Mouse (Mus musculus) limb, embryonic 14.5 days (tissue): ENCODE results near the gene Gm13272. TPM values are rescaled to one million over a fixed set of nuclear protein-coding genes. Genes with fewer than 3 reads are reported as not detected.
"Not testable (repeated sequence)": the region's sequence is repeated elsewhere in the genome, so short reads cannot be mapped to it uniquely, and the experiment has no call there.

Experiments used
- ATAC-seq: fragments of 200-750 bp; cut with Nextera tagmentation; 2 replicates; pipeline ENCODE4 v1.8.0; 2017; ENCODE audit warnings: low read depth, moderate number of reproducible peaks, moderate TSS enrichment; ENCODE audit not compliant: low FRiP score
- DNase-seq: peaks from one replicate; pipeline ENCODE4 v3.0.0-alpha.2; 2015; ENCODE audit warnings: low spot score
- H3K27ac ChIP-seq: fragments of 300-500 bp; sonication (generic); replicated peaks from 2 replicates; pipeline ENCODE4 v1.5.1; 2014; ENCODE audit warnings: low read depth, mild to moderate bottlenecking, low read length, moderate library complexity, mixed read lengths
- H3K27me3 ChIP-seq: fragments of 300-500 bp; sonication (generic); 2 replicates; pipeline ENCODE4 v1.6.1; 2014; ENCODE audit warnings: low read length, mixed read lengths; ENCODE audit not compliant: control insufficient read depth, insufficient read depth
- H3K36me3 ChIP-seq: fragments of 300-500 bp; sonication (generic); 2 replicates; pipeline ENCODE4 v1.6.1; 2014; ENCODE audit warnings: mild to moderate bottlenecking, low read length, moderate library complexity, mixed read lengths; ENCODE audit not compliant: control insufficient read depth, insufficient read depth
- H3K4me1 ChIP-seq: fragments of 300-500 bp; sonication (generic); 2 replicates; pipeline ENCODE4 v1.6.1; 2014; ENCODE audit warnings: antibody characterized with exemption, low read length, mixed read lengths; ENCODE audit not compliant: control insufficient read depth, insufficient read depth
- H3K4me2 ChIP-seq: fragments of 300-500 bp; sonication (generic); replicated peaks from 2 replicates; pipeline ENCODE4 v1.6.1; 2014; ENCODE audit warnings: low read depth, mild to moderate bottlenecking, low read length, moderate library complexity; ENCODE audit not compliant: severe bottlenecking
- H3K4me3 ChIP-seq: fragments of 300-500 bp; sonication (generic); replicated peaks from 2 replicates; pipeline ENCODE4 v1.5.1; 2014; ENCODE audit warnings: low read length
- H3K9ac ChIP-seq: fragments of 300-500 bp; sonication (generic); 2 replicates; pipeline ENCODE4 v1.6.1; 2014; ENCODE audit warnings: mild to moderate bottlenecking, low read depth, low read length, moderate library complexity; ENCODE audit not compliant: severe bottlenecking
- H3K9me3 ChIP-seq: fragments of 300-500 bp; sonication (generic); 2 replicates; pipeline ENCODE4 v1.6.1; 2016; ENCODE audit warnings: low read length; ENCODE audit not compliant: control insufficient read depth
- WGBS: fragments of 180-500 bp; shearing (Covaris S2); extraction: QIAGEN DNeasy Blood & Tissue Kit; methylation state at CpG from one replicate; pipeline ENCODE4 v1.1.7; 2014; 5-methylcytosine and 5-hydroxymethylcytosine counted together
- polyA plus RNA-seq, 2 experiments: library from polyadenylated mRNA; depleted of rRNA in 1 of 2; stranded (reverse) in 1 of 2; unstranded in 1 of 2; fragments of >200 nt; fragmentation: Nextera tagmentation in 1 of 2; extraction: Ambion mirVana in 1 of 2; gene quantifications; 2 replicates each; pipeline versions ENCODE4 v1.2.1 to v1.2.3; 2012 to 2014

The Gm13272 gene
- polyA plus RNA-seq, 2 experiments, result 0.16 TPM; not detected in 1

DNA sequence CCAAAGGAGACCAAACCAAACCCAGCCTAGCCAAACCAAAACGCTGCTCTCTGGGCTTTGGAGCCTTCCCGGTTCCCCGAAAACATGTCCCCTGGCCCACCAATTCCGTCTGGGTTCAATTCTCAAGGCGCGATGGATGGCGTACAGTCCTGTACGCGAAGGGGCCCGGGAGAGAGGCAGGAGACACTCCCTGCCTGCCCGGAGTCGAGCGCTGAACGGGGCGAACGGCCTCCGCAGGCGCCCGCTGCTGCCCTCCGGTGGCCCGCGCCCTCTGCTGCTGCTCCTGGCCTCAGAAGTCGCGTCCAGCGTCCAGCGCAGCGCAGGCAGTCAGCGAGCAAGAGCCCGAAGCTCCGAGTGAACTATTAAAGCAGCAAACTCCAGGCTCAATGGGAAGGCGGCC lies 2.7 kb downstream of the Gm13272 start:
- not testable (repeated sequence) for H3K36me3 ChIP-seq, ATAC-seq, H3K9ac ChIP-seq, DNase-seq, H3K27ac ChIP-seq, H3K4me1 ChIP-seq, H3K27me3 ChIP-seq, H3K9me3 ChIP-seq
- H3K4me2 ChIP-seq, result peak overlapping the region; percentile 29
- H3K4me3 ChIP-seq, result peak overlapping the region; percentile 17; the same call in 1 of the 2 replicates
- 0% methylated on average over 10 of the region's 31 CpGs for WGBS

DNA sequence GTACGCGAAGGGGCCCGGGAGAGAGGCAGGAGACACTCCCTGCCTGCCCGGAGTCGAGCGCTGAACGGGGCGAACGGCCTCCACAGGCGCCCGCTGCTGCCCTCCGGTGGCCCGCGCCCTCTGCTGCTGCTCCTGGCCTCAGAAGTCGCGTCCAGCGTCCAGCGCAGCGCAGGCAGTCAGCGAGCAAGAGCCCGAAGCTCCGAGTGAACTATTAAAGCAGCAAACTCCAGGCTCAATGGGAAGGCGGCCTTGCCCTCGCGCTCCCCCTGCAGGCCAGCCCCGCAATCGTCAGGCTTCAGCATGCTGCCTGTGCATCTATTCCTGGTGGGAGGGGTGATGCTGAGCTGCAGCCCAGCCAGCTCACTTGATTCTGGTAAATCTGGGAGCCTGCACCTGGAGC lies 5.8 kb downstream of the Gm13272 start, which contains the start of gene Gm13276:
Gene Gm13276, plus strand, starts transcription at position 301 of the 400 bp plus-strand sequence.
- H3K9me3 ChIP-seq, result not testable (repeated sequence)
- WGBS, result no CpG with 5 or more reads among the region's 27 CpGs

DNA sequence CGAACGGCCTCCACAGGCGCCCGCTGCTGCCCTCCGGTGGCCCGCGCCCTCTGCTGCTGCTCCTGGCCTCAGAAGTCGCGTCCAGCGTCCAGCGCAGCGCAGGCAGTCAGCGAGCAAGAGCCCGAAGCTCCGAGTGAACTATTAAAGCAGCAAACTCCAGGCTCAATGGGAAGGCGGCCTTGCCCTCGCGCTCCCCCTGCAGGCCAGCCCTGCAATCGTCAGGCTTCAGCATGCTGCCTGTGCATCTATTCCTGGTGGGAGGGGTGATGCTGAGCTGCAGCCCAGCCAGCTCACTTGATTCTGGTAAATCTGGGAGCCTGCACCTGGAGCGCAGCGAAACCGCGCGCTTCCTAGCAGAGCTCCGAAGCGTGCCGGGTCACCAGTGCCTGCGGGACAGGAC lies 8.8 kb downstream of the Gm13272 start, which contains the start of gene Gm13277:
Gene Gm13277, plus strand, starts transcription at position 231 of the 400 bp plus-strand sequence.
- no CpG with 5 or more reads among the region's 28 CpGs for WGBS
- H3K27ac ChIP-seq, H3K27me3 ChIP-seq, H3K4me1 ChIP-seq, H3K9me3 ChIP-seq, H3K4me3 ChIP-seq, DNase-seq, ATAC-seq, H3K4me2 ChIP-seq, H3K36me3 ChIP-seq, H3K9ac ChIP-seq: not testable (repeated sequence)

More for the DNA sequence above, 5.8 kb downstream of the Gm13272 start, which contains the start of gene Gm13276:
- not testable (repeated sequence) for H3K36me3 ChIP-seq, H3K4me1 ChIP-seq, H3K27ac ChIP-seq, ATAC-seq, H3K9ac ChIP-seq, H3K4me3 ChIP-seq, DNase-seq, H3K4me2 ChIP-seq, H3K27me3 ChIP-seq

DNA sequence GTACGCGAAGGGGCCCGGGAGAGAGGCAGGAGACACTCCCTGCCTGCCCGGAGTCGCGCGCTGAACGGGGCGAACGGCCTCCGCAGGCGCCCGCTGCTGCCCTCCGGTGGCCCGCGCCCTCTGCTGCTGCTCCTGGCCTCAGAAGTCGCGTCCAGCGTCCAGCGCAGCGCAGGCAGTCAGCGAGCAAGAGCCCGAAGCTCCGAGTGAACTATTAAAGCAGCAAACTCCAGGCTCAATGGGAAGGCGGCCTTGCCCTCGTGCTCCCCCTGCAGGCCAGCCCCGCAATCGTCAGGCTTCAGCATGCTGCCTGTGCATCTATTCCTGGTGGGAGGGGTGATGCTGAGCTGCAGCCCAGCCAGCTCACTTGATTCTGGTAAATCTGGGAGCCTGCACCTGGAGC lies 11.6 kb downstream of the Gm13272 start, which contains the start of gene Gm13278:
Gene Gm13278, plus strand, starts transcription at position 301 of the 400 bp plus-strand sequence.
- not testable (repeated sequence) for H3K4me3 ChIP-seq, H3K27me3 ChIP-seq, H3K4me2 ChIP-seq, H3K4me1 ChIP-seq, H3K27ac ChIP-seq, H3K36me3 ChIP-seq, H3K9me3 ChIP-seq, DNase-seq, H3K9ac ChIP-seq, ATAC-seq
- WGBS, result no CpG with 5 or more reads among the region's 28 CpGs

DNA sequence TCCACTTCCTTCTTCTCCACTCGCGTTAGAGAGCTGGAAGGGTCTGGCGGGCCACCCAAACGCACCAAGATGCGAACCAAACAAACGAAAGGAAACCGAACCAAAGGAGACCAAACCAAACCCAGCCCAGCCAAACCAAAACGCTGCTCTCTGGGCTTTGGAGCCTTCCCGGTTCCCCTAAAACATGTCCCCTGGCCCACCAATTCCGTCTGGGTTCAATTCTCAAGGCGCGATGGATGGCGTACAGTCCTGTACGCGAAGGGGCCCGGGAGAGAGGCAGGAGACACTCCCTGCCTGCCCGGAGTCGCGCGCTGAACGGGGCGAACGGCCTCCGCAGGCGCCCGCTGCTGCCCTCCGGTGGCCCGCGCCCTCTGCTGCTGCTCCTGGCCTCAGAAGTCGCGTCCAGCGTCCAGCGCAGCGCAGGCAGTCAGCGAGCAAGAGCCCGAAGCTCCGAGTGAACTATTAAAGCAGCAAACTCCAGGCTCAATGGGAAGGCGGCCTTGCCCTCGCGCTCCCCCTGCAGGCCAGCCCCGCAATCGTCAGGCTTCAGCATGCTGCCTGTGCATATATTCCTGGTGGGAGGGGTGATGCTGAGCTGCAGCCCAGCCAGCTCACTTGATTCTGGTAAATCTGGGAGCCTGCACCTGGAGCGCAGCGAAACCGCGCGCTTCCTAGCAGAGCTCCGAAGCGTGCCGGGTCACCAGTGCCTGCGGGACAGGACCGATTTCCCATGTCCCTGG lies 14.5 kb downstream of the Gm13272 start, which contains the start of gene Gm13275:
Gene Gm13275, plus strand, starts transcription at position 552 of the 740 bp plus-strand sequence.
- not testable (repeated sequence) for ATAC-seq, DNase-seq, H3K9ac ChIP-seq, H3K27ac ChIP-seq, H3K36me3 ChIP-seq, H3K27me3 ChIP-seq, H3K4me3 ChIP-seq, H3K4me1 ChIP-seq, H3K9me3 ChIP-seq, H3K4me2 ChIP-seq
- 0% methylated on average over 5 of the region's 52 CpGs for WGBS

DNA sequence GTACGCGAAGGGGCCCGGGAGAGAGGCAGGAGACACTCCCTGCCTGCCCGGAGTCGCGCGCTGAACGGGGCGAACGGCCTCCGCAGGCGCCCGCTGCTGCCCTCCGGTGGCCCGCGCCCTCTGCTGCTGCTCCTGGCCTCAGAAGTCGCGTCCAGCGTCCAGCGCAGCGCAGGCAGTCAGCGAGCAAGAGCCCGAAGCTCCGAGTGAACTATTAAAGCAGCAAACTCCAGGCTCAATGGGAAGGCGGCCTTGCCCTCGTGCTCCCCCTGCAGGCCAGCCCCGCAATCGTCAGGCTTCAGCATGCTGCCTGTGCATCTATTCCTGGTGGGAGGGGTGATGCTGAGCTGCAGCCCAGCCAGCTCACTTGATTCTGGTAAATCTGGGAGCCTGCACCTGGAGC lies 17.4 kb downstream of the Gm13272 start, which contains the start of gene Gm13279:
Gene Gm13279, plus strand, starts transcription at position 301 of the 400 bp plus-strand sequence.
- DNase-seq, H3K4me2 ChIP-seq: not testable (repeated sequence)
- WGBS, result no CpG with 5 or more reads among the region's 28 CpGs

DNA sequence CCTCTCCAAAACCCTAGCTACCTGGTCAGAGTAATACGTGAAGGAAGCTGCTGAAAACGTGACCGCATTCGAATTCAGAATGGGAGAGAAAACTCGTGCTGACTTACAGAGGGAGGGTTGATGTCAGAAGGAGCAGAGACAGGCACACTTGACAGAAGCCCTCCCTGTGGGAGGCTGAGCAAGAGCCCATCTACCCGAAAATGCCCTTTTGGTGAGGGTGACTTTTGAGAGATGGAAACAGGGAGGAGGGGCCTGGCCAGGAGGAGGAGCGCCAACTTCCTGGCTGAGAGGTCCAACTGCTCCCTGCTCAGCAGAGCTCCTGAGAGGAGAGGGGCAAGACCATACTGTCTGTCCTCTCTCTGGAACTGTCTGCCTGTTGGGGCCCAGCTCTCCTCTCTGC lies 19.7 kb downstream of the Gm13272 start, which contains the start of gene Gm13285:
Gene Gm13285, plus strand, starts transcription at position 301 of the 400 bp plus-strand sequence.
- not testable (repeated sequence) for H3K27me3 ChIP-seq, H3K4me3 ChIP-seq, H3K4me2 ChIP-seq, H3K36me3 ChIP-seq, H3K9me3 ChIP-seq, DNase-seq, H3K9ac ChIP-seq, ATAC-seq, H3K27ac ChIP-seq, H3K4me1 ChIP-seq
- WGBS, result 12% methylated on average over 2 of the region's 7 CpGs

More for the DNA sequence above, 17.4 kb downstream of the Gm13272 start, which contains the start of gene Gm13279:
- not testable (repeated sequence) for H3K4me3 ChIP-seq, H3K27me3 ChIP-seq, H3K9ac ChIP-seq, H3K9me3 ChIP-seq, H3K27ac ChIP-seq, H3K4me1 ChIP-seq, H3K36me3 ChIP-seq, ATAC-seq

DNA sequence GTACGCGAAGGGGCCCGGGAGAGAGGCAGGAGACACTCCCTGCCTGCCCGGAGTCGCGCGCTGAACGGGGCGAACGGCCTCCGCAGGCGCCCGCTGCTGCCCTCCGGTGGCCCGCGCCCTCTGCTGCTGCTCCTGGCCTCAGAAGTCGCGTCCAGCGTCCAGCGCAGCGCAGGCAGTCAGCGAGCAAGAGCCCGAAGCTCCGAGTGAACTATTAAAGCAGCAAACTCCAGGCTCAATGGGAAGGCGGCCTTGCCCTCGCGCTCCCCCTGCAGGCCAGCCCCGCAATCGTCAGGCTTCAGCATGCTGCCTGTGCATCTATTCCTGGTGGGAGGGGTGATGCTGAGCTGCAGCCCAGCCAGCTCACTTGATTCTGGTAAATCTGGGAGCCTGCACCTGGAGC lies 23.3 kb downstream of the Gm13272 start, which contains the start of gene Gm13287:
Gene Gm13287, plus strand, starts transcription at position 301 of the 400 bp plus-strand sequence.
- not testable (repeated sequence) for H3K4me2 ChIP-seq, H3K9ac ChIP-seq, H3K36me3 ChIP-seq, H3K4me1 ChIP-seq, DNase-seq, H3K27me3 ChIP-seq, H3K27ac ChIP-seq, H3K4me3 ChIP-seq, H3K9me3 ChIP-seq, ATAC-seq
- no CpG with 5 or more reads among the region's 29 CpGs for WGBS
